Mouse (Mus musculus) MEL (cell line): Measurements from ENCODE around the gene Syce2.

Source experiments
- CTCF ChIP-seq, 3 experiments: IDR thresholded peaks in 2 of 3; conservative IDR thresholded peaks in 1 of 3; 2 replicates each; pipeline ENCODE4 v1.5.1; 2011 to 2012; ENCODE audit warnings: low read length in 3 of 3, low read depth in 2 of 3, mild to moderate bottlenecking in 2 of 3, improper control_type of control experiment in 1 of 3, inconsistent platforms in 1 of 3, mixed read lengths in 1 of 3, moderate library complexity in 1 of 3; ENCODE audit not compliant: control insufficient read depth in 1 of 3, insufficient read depth in 1 of 3, poor library complexity in 1 of 3, severe bottlenecking in 1 of 3
- GATA1 ChIP-seq: IDR thresholded peaks from 2 replicates; pipeline ENCODE4 v1.6.1; 2011; ENCODE audit warnings: low read depth, low read length, improper control_type of control experiment
- SIN3A ChIP-seq: IDR thresholded peaks from 2 replicates; pipeline ENCODE4 v1.6.1; 2012; ENCODE audit warnings: low read length, improper control_type of control experiment, inconsistent platforms
- ZC3H11A ChIP-seq: IDR thresholded peaks from 2 replicates; pipeline ENCODE4 v1.6.1; 2012; ENCODE audit warnings: low read depth, mild to moderate bottlenecking, inconsistent platforms, low read length, improper control_type of control experiment

DNA sequence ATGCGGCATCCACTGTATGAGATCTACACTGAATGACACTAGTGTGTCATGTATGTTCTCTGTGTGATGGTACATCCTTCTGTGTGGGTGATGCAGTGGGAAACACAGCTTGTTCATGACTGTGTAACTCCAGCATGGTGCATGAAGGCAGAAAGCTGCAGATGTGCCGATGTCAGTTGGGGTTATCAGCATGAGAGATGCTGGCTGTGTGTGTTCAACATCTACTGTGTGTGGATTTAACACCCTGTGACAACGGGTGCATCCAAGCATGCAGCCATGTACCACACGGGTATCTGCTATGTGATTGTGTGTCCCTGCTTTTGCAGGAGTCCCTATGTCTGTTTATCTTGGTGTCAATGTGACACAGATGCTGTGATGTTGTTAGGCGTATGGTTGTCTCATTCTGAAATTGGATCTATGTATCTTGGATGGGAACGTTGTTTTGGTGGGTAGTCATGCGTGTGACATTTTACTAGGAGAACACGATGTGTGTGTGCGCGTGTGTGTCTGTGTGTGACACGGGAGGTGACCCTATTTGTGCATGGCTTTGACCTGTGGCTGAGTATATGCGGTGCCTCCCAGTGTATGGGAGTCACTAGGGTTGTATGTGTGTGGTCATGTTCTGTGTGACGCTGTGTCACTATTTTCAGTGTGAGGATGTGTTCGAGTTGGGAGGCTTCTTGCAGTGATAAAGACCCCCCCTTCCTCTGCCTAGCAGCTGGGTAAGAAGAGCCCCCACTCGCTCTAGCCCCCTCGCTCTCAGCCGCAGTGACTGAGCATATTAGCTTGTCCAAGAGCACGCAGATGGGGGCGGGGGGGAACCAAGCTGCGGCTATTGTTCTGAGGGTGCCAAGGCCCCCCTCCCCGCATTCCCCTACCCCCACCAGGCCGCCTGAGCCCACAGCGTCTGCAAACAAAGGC lies 64.4 kb downstream of the Syce2 start:
- TF ChIP-seq CTCF (IDR thresholded peaks at IDR 0.05 in 2 of 3, conservative IDR thresholded peaks at IDR 0.05 in 1 of 3; ENCODE audit: control insufficient read depth in 1 of 3, insufficient read depth in 1 of 3, low read depth in 2 of 3, low read length in 3 of 3, poor library complexity in 1 of 3, severe bottlenecking in 1 of 3) (no peak), ZC3H11A (no peak), GATA1 (no peak), SIN3A (no peak)
